Mouse (Mus musculus): ENCODE results near the gene Gfod2.

Gene Gfod2

GRCm38 (mm10) chr8:105700966-105701824 lies 57.3 kb downstream of the Gfod2 start, which contains the start of the genes Acd and Pard6a:
Gene Acd (minus strand): TSS chr8:105701102.
Gene Pard6a (plus strand): TSS chr8:105701148.
- peak; percentile 92 to 93 for DNase-seq

- DNase-seq: peak in 1 of 2 experiments; percentile 55
These were observed 57.9 kb downstream of the Gfod2 start for GRCm38 (mm10) chr8:105700566-105700965.

GRCm38 (mm10) chr8:105699488-105700215 lies 58.8 kb downstream of the Gfod2 start:
- no peak for DNase-seq

- DNase-seq: no peak
These were observed 59.7 kb downstream of the Gfod2 start for GRCm38 (mm10) chr8:105698734-105699133.

GRCm38 (mm10) chr8:105697196-105697780 lies 61.2 kb downstream of the Gfod2 start:
- DNase-seq: peak in 1 of 2 experiments; percentile 9

GRCm38 (mm10) chr8:105695080-105695780 lies 63.2 kb downstream of the Gfod2 start:
- DNase-seq: no peak

GRCm38 (mm10) chr8:105694051-105694799 lies 64.2 kb downstream of the Gfod2 start:
- DNase-seq: peak in 1 of 2 experiments; percentile 14

GRCm38 (mm10) chr8:105693648-105694047 lies 64.8 kb downstream of the Gfod2 start:
- DNase-seq: peak in 1 of 2 experiments; percentile 11

- peak in 1 of 2 experiments; percentile 9 for DNase-seq
These were observed 65.8 kb downstream of the Gfod2 start for GRCm38 (mm10) chr8:105692449-105693182.

- no peak for DNase-seq
These were observed 67.5 kb downstream of the Gfod2 start for GRCm38 (mm10) chr8:105690978-105691377.

- DNase-seq: no peak
These were observed 68.5 kb downstream of the Gfod2 start for GRCm38 (mm10) chr8:105689983-105690360.

GRCm38 (mm10) chr8:105689256-105689982 lies 69.0 kb downstream of the Gfod2 start:
- DNase-seq: no peak

GRCm38 (mm10) chr8:105688242-105688752 lies 70.2 kb downstream of the Gfod2 start:
- no peak for DNase-seq

GRCm38 (mm10) chr8:105687512-105687911 lies 71.0 kb downstream of the Gfod2 start:
- no peak for DNase-seq

GRCm38 (mm10) chr8:105686551-105686950 lies 71.9 kb downstream of the Gfod2 start:
- DNase-seq: peak in 1 of 2 experiments; percentile 58

- DNase-seq: peak; percentile 94 to 96
These were observed 72.6 kb downstream of the Gfod2 start, which contains the start of gene Carmil2 for GRCm38 (mm10) chr8:105685796-105686308. Gene Carmil2 (plus strand): TSS chr8:105686274.

- no peak for DNase-seq
These were observed 73.1 kb downstream of the Gfod2 start for GRCm38 (mm10) chr8:105685325-105685724.

GRCm38 (mm10) chr8:105677891-105678290 lies 80.6 kb downstream of the Gfod2 start:
- DNase-seq: no peak

Measured in thymus, adult 18-20 months (tissue).